Mouse (Mus musculus) forebrain, embryonic 13.5 days (tissue): ENCODE data around the gene Eml3. TPM values are rescaled to one million over a fixed set of nuclear protein-coding genes. Genes with fewer than 3 reads are reported as not detected.

Source experiments
- ATAC-seq: fragments of 200-750 bp; cut with Nextera tagmentation; 2 replicates; pipeline ENCODE4 v1.8.0; 2017
- H3K27ac ChIP-seq: fragments of 300-500 bp; sonication (generic); 2 replicates; pipeline ENCODE4 v1.5.1; 2015; ENCODE audit warnings: inconsistent platforms, mild to moderate bottlenecking, moderate library complexity
- H3K27me3 ChIP-seq: fragments of 300-500 bp; sonication (generic); 2 replicates; pipeline ENCODE4 v1.6.1; 2015; ENCODE audit warnings: mild to moderate bottlenecking, inconsistent platforms
- H3K36me3 ChIP-seq: fragments of 300-500 bp; sonication (generic); 2 replicates; pipeline ENCODE4 v1.6.1; 2015; ENCODE audit warnings: mild to moderate bottlenecking, inconsistent platforms; ENCODE audit not compliant: poor library complexity, severe bottlenecking
- H3K4me1 ChIP-seq: fragments of 300-500 bp; sonication (generic); 2 replicates; pipeline ENCODE4 v1.6.1; 2015; ENCODE audit warnings: inconsistent platforms
- H3K4me2 ChIP-seq: fragments of 300-500 bp; sonication (generic); 2 replicates; pipeline ENCODE4 v1.6.1; 2015; ENCODE audit warnings: inconsistent platforms, mild to moderate bottlenecking, moderate library complexity
- H3K4me3 ChIP-seq: fragments of 300-500 bp; sonication (generic); 2 replicates; pipeline ENCODE4 v1.5.1; 2015; ENCODE audit warnings: mild to moderate bottlenecking, inconsistent platforms
- H3K9ac ChIP-seq: fragments of 300-500 bp; sonication (generic); 2 replicates; pipeline ENCODE4 v1.6.1; 2015; ENCODE audit warnings: mild to moderate bottlenecking, inconsistent platforms
- H3K9me3 ChIP-seq: fragments of 300-500 bp; sonication (generic); replicated peaks from 2 replicates; pipeline ENCODE4 v1.6.1; 2016; ENCODE audit warnings: inconsistent platforms
- WGBS: fragments of 180-500 bp; shearing (Covaris S2); methylation state at CpG from one replicate; pipeline ENCODE4 v1.1.7; 2015; 5-methylcytosine and 5-hydroxymethylcytosine counted together
- polyA plus RNA-seq: library from polyadenylated mRNA; unstranded; fragments of >200 nt; fragmentation: Nextera tagmentation; extraction: Ambion mirVana; gene quantifications from 2 replicates; pipeline ENCODE4 v1.2.1, GENCODE M21; 2015

Gene Eml3
- polyA plus RNA-seq, 1 experiment from 2014 or later: 9.6 TPM

DNA sequence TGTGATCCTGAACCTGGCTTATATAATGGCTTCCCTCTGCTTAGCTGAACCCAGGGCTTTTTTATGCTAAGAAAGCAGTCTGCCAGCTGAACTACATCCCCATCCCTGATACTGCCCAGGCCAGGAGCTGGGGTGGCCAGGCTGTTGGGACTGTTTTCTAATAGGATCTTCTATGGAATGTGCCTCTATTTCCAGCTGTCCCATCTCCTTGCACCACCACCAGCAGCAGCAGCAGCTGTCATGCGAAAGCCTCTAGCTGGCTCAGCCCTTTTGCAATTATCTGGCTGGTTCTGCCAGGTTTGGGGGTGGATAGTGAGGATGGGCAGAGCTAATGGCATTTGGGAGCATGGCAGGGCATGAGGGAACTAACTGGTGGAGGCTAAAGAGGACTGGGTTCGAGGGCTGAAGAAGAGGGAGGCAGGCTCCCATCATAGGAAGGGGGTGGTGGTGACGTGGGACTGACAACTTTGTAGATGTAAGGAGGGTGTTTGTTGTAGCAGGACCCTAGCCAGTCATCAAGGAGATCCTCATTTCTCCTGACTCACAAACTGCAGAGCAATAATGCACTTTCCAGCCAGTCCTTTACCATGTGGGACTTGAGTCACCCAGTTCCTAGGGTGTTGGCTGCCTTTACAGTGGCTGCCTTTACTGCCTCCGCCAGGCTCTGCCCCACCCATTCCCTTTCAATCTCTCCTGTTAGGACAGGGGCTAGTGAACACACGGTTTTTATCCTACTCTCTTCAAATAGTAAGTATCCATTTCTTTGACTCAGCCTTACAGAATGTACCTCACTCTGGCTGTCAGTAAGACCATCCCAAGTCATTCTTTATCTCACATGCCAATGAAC lies 53.2 kb downstream of the Eml3 start:
- H3K9me3 ChIP-seq: no peaks in the 10 kb centered on the region
- no peak overlapping the region for H3K4me2 ChIP-seq
- WGBS: 61% methylated on average over 5 of the region's 5 CpGs
- H3K4me1 ChIP-seq: peaks cover 58% of the 10 kb centered on the region
- no peak overlapping the region for H3K9ac ChIP-seq
- no peak overlapping the region for H3K4me3 ChIP-seq
- H3K27ac ChIP-seq: no peak overlapping the region
- H3K27me3 ChIP-seq: 0 out of 2 replicates have a peak, but pooled peaks cover 3% of the 10 kb centered on the region
- no peak for ATAC-seq
- peaks cover 39% of the 10 kb centered on the region for H3K36me3 ChIP-seq

DNA sequence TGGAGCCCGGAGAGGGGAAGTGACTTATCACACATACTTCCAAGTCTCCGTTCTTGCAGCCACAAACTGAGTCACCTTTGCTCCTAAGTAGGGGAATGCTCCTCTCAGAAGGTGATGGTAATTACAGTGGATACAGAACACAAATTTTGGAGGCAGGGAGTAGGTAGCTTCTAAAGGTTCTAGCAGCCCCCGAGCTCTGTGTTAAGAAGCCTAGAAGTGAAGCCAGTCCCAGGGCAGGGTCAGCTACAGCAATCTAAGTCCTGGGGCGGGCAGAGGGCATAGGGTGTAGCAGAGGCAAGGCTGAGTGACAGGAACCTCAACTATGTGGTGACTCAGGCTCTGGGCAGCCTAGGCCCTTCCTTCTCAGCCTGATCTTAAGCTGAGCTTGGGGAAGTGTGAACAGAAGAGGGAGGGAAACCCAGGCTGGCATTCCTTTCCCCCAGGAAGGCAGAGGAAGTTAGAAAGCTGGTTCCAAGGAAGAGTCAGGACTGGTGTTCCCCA lies 53.8 kb downstream of the Eml3 start:
- Histone ChIP-seq H3K36me3 (peaks cover 32% of the 10 kb centered on the region), H3K4me2 (no peak overlapping the region), H3K4me3 (no peak overlapping the region), H3K9me3 (no peaks in the 10 kb centered on the region), H3K9ac (peak overlapping the region; percentile 34), H3K4me1 (peaks cover 63% of the 10 kb centered on the region), H3K27me3 (peaks cover 9% of the 10 kb centered on the region), H3K27ac (peak overlapping the region; percentile 64)
- WGBS: 62% methylated on average over 4 of the region's 4 CpGs
- no peak for ATAC-seq

DNA sequence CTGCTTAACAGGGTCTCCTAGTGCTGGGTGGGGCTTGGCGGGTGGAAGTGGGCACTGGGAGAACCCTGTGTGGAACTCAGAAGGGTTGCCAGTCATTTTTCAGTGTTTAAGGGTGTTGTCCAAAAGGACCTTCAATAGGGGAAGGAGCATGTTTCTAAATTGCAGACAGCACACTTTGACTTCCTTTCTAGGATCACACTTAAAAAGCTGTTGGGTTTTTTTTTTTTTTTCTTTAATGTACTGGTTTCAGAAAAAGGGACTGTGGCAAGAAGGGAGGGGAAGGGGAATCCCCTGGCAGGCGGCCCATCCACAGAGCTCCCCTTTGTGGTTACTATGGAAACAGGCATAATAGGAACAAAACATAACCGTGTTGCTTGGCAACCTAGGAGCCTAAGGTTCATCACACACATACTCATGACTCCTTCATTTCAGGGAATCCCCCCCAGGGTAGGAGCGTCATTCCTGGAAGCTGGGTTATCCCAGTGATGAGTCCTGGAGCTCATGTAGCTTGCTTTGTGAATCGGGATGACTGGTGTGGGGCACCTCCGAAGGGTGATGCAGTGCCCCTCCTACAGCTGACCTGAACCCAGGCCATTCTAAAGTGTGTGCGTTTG lies 55.0 kb downstream of the Eml3 start:
- Histone ChIP-seq H3K27ac (peak overlapping the region; percentile 64), H3K9me3 (no peaks in the 10 kb centered on the region), H3K4me3 (peak overlapping the region; percentile 6; the same call in 1 of the 2 replicates), H3K27me3 (peaks cover 20% of the 10 kb centered on the region), H3K36me3 (peaks cover 21% of the 10 kb centered on the region), H3K4me2 (peak overlapping the region; percentile 51), H3K9ac (peak overlapping the region; percentile 34), H3K4me1 (peaks cover 75% of the 10 kb centered on the region)
- peak; percentile 76 for ATAC-seq
- 7% methylated on average over 7 of the region's 7 CpGs for WGBS

DNA sequence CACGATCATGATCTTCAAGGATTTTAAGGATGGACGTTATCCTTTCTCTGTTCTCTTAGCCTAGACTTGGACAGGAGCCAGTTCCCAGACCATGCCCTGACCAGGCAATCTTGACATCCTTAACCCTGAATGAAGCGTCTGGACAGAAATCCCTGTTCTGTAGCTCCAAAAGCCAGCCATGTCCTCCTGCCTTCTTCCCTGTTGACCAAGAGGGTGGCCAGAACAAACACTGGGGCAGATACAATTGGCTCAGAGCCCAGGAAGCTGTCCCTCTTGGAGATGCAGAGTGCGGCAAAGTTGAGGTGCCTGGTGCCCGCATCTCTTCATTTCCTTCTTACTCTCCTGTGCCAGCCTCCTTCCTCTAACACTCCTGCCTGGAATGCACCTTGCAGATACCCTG lies 56.5 kb downstream of the Eml3 start:
- Histone ChIP-seq H3K9me3 (no peaks in the 10 kb centered on the region), H3K4me2 (no peak overlapping the region), H3K4me3 (no peak overlapping the region), H3K9ac (no peak overlapping the region), H3K27ac (no peak overlapping the region), H3K36me3 (peaks cover 5% of the 10 kb centered on the region; the same call in 1 of the 2 replicates), H3K27me3 (peaks cover 35% of the 10 kb centered on the region), H3K4me1 (peaks cover 85% of the 10 kb centered on the region)
- ATAC-seq: no peak
- WGBS: 71% methylated on average over 5 of the region's 5 CpGs

DNA sequence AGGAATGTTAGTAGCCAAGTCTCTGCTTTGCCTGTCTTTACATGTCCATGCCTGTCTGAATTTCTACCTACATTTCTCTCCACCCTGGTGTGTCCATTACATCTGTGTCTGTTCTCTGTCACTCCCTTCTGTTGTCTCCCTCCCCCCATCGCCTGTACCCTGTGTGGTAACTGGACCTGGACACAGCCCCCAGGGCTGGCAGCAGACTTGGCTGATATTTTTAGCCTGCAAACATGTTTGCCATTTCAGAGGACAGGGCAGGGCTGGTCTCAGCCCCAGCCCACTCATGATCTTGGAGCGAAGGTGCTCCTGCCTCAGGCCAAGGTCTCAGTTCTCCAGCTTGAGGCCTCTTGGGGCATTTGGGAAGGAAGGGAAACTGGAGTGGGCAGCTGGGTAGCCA lies 58.5 kb downstream of the Eml3 start:
- Histone ChIP-seq H3K36me3 (no peaks in the 10 kb centered on the region), H3K9ac (no peak overlapping the region), H3K27ac (no peak overlapping the region), H3K4me1 (peaks cover 72% of the 10 kb centered on the region), H3K4me2 (no peak overlapping the region), H3K27me3 (peaks cover 42% of the 10 kb centered on the region), H3K9me3 (no peaks in the 10 kb centered on the region), H3K4me3 (no peak overlapping the region)
- WGBS: 57% methylated on average over 2 of the region's 2 CpGs
- no peak for ATAC-seq

DNA sequence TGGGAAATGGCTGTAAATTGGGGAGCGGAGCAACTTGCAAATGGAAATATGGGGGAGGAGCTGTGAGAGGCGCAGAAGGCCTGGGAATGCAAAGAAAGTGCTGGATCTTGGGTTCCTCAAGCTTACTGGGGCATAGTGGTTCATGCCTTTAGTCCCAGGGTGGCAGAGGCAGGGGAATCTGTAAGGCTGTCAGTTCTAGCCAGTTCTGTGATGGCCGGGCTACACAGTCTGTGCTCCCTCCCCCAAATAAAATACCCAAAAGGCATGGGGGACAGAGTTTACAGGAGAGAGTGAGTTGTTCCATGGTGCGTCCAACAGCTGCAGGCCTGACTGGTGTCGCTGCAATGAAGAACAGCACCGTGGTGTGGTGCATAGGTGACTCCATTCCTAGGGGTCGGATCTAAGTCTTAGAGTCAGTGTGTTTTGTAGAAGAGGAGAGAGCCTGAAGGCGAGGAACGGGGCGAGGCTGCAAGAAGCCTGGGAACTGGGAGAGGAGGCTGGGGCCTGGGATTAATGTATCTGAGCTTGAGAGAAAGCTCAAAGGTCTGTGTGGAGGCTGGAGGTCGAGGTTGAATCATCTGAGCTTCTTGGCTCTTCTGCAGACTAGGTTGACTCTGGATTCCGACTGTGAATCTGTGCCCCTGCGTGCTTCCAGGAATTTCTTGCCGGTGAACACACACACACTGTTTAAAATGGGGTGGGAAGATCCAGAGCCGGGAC lies 59.2 kb downstream of the Eml3 start:
- peak overlapping the region; percentile 64; the same call in 1 of the 2 replicates for H3K9ac ChIP-seq
- ATAC-seq: no peak
- no peaks in the 10 kb centered on the region for H3K9me3 ChIP-seq
- no peak overlapping the region for H3K27ac ChIP-seq
- H3K4me3 ChIP-seq: peak overlapping the region; percentile 51
- peaks cover 66% of the 10 kb centered on the region for H3K4me1 ChIP-seq
- no peaks in the 10 kb centered on the region for H3K36me3 ChIP-seq
- 20% methylated on average over 15 of the region's 15 CpGs for whole genome bisulfite sequencing
- H3K27me3 ChIP-seq: peaks cover 42% of the 10 kb centered on the region
- peak overlapping the region; percentile 95 for H3K4me2 ChIP-seq

DNA sequence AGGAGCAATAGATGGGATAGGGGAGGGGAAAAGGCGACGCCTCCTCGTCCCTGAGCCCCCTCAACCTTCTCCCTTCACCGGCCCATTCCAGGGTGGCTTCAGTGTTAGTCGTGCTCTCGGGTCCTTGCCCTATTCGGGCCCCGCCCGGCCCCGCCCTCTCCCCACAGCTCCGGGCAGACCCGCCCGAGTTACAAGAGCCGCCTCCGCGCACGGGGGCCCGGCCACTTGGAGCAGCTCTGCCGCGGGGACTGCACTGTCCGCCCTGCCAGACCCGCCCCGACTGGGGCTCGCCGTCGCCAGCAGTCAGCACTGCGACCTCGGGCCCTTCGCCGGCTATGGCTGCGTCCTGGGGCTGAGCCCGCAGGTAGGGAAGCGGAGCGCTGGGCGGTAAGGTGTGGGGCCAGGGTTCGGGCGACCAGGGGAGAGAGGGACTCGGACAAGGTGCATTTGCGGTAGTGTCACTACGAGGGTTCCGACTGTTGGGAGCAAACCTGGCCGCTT lies 59.8 kb downstream of the Eml3 start, which contains the start of gene Ahnak:
TSS of gene Ahnak (plus strand) at position 219 of the 501 bp plus-strand sequence.
- ATAC-seq: peak; percentile 19
- Histone ChIP-seq H3K27ac (no peak within 1 kb of the TSS), H3K9me3 (no peaks in the 10 kb centered on the region), H3K9ac (peak within 1 kb of the TSS; percentile 64), H3K27me3 (peaks cover 42% of the 10 kb centered on the region), H3K4me1 (peaks cover 59% of the 10 kb centered on the region), H3K4me2 (peak within 1 kb of the TSS; percentile 95), H3K4me3 (peak within 1 kb of the TSS; percentile 51), H3K36me3 (no peaks in the 10 kb centered on the region)
- WGBS: 1% methylated on average over 41 of the region's 42 CpGs

DNA sequence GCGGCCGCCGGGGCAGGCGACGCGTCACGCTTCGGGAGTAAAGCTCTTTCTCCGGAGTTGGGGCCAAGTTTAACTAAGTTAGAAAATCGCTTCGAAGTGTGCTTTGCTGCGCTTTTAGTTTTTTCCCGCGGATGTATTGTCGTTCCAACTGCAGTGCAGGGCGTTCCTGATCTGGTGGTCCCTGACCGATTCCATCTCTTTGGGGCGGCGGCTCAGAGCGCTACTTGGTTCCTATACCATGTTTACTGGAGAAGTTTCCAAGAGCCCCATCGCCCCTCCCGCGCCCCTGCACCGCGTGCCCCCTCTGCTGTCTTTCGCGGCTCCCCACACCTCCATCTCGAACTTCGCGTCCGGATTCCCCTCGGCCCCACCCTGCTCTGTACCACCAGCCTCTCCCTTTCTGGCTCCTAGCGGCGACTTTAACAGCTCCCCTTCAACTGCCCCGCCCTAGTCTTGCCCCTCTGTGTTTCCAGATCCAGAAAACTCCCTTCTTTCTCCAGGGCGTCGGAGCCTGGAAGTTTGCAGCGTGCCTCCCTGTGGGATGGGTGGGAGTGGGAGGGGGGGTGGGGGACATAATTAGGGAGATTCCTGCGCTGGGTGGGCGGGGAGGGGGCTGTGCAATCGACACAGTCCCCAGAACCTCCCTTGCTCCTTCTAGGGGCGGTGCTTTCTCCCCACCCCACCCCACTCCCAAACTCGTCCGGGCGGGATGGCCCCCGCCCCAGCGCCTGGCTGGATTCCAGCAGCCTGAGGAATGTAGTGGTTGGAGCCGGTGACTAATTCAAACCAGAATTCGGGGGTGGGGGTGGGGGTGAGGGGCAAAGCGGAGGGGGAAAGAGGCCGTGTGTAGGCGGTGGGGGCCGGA lies 60.4 kb downstream of the Eml3 start:
- WGBS: under 1% methylated on average over 51 of the region's 53 CpGs
- peak overlapping the region; percentile 51 for H3K4me3 ChIP-seq
- H3K9me3 ChIP-seq: no peaks in the 10 kb centered on the region
- H3K9ac ChIP-seq: peak overlapping the region; percentile 64
- peaks cover 53% of the 10 kb centered on the region for H3K4me1 ChIP-seq
- H3K27ac ChIP-seq: no peak overlapping the region
- peak; percentile 71 for ATAC-seq
- H3K36me3 ChIP-seq: no peaks in the 10 kb centered on the region
- peaks cover 42% of the 10 kb centered on the region for H3K27me3 ChIP-seq
- H3K4me2 ChIP-seq: peak overlapping the region; percentile 95

DNA sequence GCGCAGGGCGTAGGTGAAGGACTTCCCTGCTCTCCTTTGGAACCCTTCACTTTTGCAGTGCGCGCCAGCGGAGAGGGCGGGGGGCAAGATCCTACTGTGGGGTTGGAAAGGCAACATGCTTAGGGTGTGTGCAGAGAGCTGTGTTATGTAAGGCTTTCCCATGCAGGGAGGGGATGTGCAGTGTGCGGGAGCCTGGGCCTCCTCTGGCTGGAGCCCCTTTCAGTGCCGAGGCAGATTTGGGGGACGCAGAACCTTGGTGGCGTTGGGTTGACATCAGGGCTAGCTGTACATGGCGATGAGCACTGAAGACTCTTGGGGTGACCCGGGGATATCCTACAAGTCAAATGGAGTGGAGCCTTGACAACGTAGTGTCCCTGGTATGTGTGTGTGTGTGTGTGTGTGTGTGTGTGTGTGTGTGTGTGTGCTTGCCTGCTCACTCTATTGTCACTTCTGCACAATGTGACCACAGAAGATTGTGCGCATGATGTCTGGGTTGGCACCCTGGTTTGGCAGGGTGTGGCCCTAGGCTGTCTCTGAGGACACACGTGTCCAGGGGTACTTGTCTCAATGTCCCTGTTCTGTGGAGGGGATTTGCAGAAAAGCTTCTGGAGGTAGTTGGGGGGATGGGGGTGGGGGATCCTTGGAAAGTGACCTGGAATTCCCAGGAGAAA lies 61.2 kb downstream of the Eml3 start:
- ATAC-seq: peak; percentile 66
- H3K4me2 ChIP-seq: peak overlapping the region; percentile 95
- peaks cover 45% of the 10 kb centered on the region for H3K4me1 ChIP-seq
- 18% methylated on average over 14 of the region's 15 CpGs for WGBS
- peak overlapping the region; percentile 56 for H3K9ac ChIP-seq
- peak overlapping the region; percentile 51 for H3K4me3 ChIP-seq
- H3K36me3 ChIP-seq: no peaks in the 10 kb centered on the region
- no peak overlapping the region for H3K27ac ChIP-seq
- H3K27me3 ChIP-seq: peaks cover 42% of the 10 kb centered on the region
- no peaks in the 10 kb centered on the region for H3K9me3 ChIP-seq
